Mouse (Mus musculus): Measurements from ENCODE around the gene Ndufa13. TPM values are rescaled to one million over a fixed set of nuclear protein-coding genes. Genes with fewer than 3 reads are reported as not detected.

The Ndufa13 gene
- polyA plus RNA-seq, 1 experiment from 2014 or later = 164 TPM

GRCm38 (mm10) chr8:69901484-69902162, 735 bp downstream of the Ndufa13 start:
- WGBS = 2% methylated on average over 41 of the region's 41 CpGs
- peaks cover 32% of the 10 kb centered on the region for H3K36me3 ChIP-seq (replicated peaks)

GRCm38 (mm10) chr8:69900895-69901451, 1.4 kb downstream of the Ndufa13 start:
- no peaks in the 10 kb centered on the region for H3K27me3 ChIP-seq (replicated peaks; ENCODE audit: low read depth, poor library complexity, severe bottlenecking)
- H3K4me3 ChIP-seq = peak overlapping the region; percentile 72
- 22% methylated on average over 12 of the region's 12 CpGs for WGBS
- peaks cover 48% of the 10 kb centered on the region for H3K4me1 ChIP-seq
- no peaks in the 10 kb centered on the region for H3K9me3 ChIP-seq
- peak; percentile 10 for DNase-seq (ENCODE audit: low spot score)
- peak overlapping the region; percentile 96 for H3K27ac ChIP-seq (replicated peaks)
- peaks cover 38% of the 10 kb centered on the region for H3K36me3 ChIP-seq (replicated peaks)

More at GRCm38 (mm10) chr8:69901484-69902162, 735 bp downstream of the Ndufa13 start:
- peak; percentile 98 for DNase-seq (ENCODE audit: low spot score)
- H3K27ac ChIP-seq (replicated peaks) = peak overlapping the region; percentile 96
- H3K9me3 ChIP-seq = no peaks in the 10 kb centered on the region
- H3K4me3 ChIP-seq = peak overlapping the region; percentile 72
- H3K4me1 ChIP-seq = peaks cover 48% of the 10 kb centered on the region
- no peaks in the 10 kb centered on the region for H3K27me3 ChIP-seq (replicated peaks; ENCODE audit: low read depth, poor library complexity, severe bottlenecking)

- Histone ChIP-seq H3K27ac (replicated peaks) (no peak overlapping the region), H3K9me3 (no peaks in the 10 kb centered on the region), H3K4me1 (peaks cover 56% of the 10 kb centered on the region), H3K4me3 (peak overlapping the region; percentile 72; the same call in 1 of the 2 replicates), H3K36me3 (replicated peaks) (peaks cover 49% of the 10 kb centered on the region), H3K27me3 (replicated peaks; ENCODE audit: low read depth, poor library complexity, severe bottlenecking) (no peaks in the 10 kb centered on the region)
- DNase-seq (ENCODE audit: low spot score) = no peak
- WGBS = 90% methylated on average over 2 of the region's 2 CpGs
These were observed 2.5 kb downstream of the Ndufa13 start for GRCm38 (mm10) chr8:69899876-69900275.

GRCm38 (mm10) chr8:69897857-69898256, 4.5 kb downstream of the Ndufa13 start:
- H3K27ac ChIP-seq (replicated peaks) = no peak overlapping the region
- no peak for DNase-seq (ENCODE audit: low spot score)
- 87% methylated on average over 6 of the region's 6 CpGs for WGBS
- peaks cover 57% of the 10 kb centered on the region for H3K4me1 ChIP-seq
- H3K4me3 ChIP-seq = no peak overlapping the region
- peaks cover 69% of the 10 kb centered on the region for H3K36me3 ChIP-seq (replicated peaks)
- H3K9me3 ChIP-seq = no peaks in the 10 kb centered on the region
- 0 out of 2 replicates have a peak, but pooled peaks cover under 1% of the 10 kb centered on the region for H3K27me3 ChIP-seq (replicated peaks; ENCODE audit: low read depth, poor library complexity, severe bottlenecking)

GRCm38 (mm10) chr8:69895772-69896451, 6.4 kb downstream of the Ndufa13 start:
- DNase-seq (ENCODE audit: low spot score) = no peak
- Histone ChIP-seq H3K4me1 (peaks cover 50% of the 10 kb centered on the region), H3K36me3 (replicated peaks) (peaks cover 80% of the 10 kb centered on the region)

GRCm38 (mm10) chr8:69894836-69895332, 7.5 kb downstream of the Ndufa13 start:
- Histone ChIP-seq H3K27ac (replicated peaks) (no peak overlapping the region), H3K4me1 (peaks cover 44% of the 10 kb centered on the region), H3K9me3 (no peaks in the 10 kb centered on the region), H3K36me3 (replicated peaks) (peaks cover 79% of the 10 kb centered on the region), H3K27me3 (replicated peaks; ENCODE audit: low read depth, poor library complexity, severe bottlenecking) (peaks cover 30% of the 10 kb centered on the region), H3K4me3 (no peak overlapping the region)
- DNase-seq (ENCODE audit: low spot score) = no peak
- 54% methylated on average over 6 of the region's 6 CpGs for WGBS

More at GRCm38 (mm10) chr8:69895772-69896451, 6.4 kb downstream of the Ndufa13 start:
- Histone ChIP-seq H3K4me3 (no peak overlapping the region), H3K27ac (replicated peaks) (no peak overlapping the region), H3K9me3 (no peaks in the 10 kb centered on the region), H3K27me3 (replicated peaks; ENCODE audit: low read depth, poor library complexity, severe bottlenecking) (peaks cover 20% of the 10 kb centered on the region)
- 72% methylated on average over 4 of the region's 4 CpGs for WGBS

GRCm38 (mm10) chr8:69893863-69894262, 8.5 kb downstream of the Ndufa13 start:
- no peak overlapping the region for H3K27ac ChIP-seq (replicated peaks)
- peak; percentile 72 for DNase-seq (ENCODE audit: low spot score)
- no peak overlapping the region for H3K4me3 ChIP-seq
- H3K27me3 ChIP-seq (replicated peaks; ENCODE audit: low read depth, poor library complexity, severe bottlenecking) = peaks cover 40% of the 10 kb centered on the region
- peaks cover 51% of the 10 kb centered on the region for H3K4me1 ChIP-seq
- H3K36me3 ChIP-seq (replicated peaks) = peaks cover 70% of the 10 kb centered on the region
- no peaks in the 10 kb centered on the region for H3K9me3 ChIP-seq
- WGBS = 33% methylated on average over 17 of the region's 17 CpGs

GRCm38 (mm10) chr8:69890813-69891241, 11.5 kb downstream of the Ndufa13 start:
- Histone ChIP-seq H3K9me3 (no peaks in the 10 kb centered on the region), H3K27ac (replicated peaks) (no peak overlapping the region), H3K27me3 (replicated peaks; ENCODE audit: low read depth, poor library complexity, severe bottlenecking) (peaks cover 70% of the 10 kb centered on the region), H3K36me3 (replicated peaks) (peaks cover 41% of the 10 kb centered on the region), H3K4me3 (no peak overlapping the region), H3K4me1 (peaks cover 73% of the 10 kb centered on the region)
- DNase-seq (ENCODE audit: low spot score) = peak; percentile 62
- 38% methylated on average over 19 of the region's 19 CpGs for WGBS

- Histone ChIP-seq H3K27me3 (replicated peaks; ENCODE audit: low read depth, poor library complexity, severe bottlenecking) (peaks cover 90% of the 10 kb centered on the region), H3K4me3 (peak overlapping the region; percentile 40), H3K36me3 (replicated peaks) (peaks cover 21% of the 10 kb centered on the region), H3K27ac (replicated peaks) (no peak overlapping the region), H3K9me3 (no peaks in the 10 kb centered on the region), H3K4me1 (peaks cover 64% of the 10 kb centered on the region)
- WGBS = 3% methylated on average over 32 of the region's 32 CpGs
- peak; percentile 57 for DNase-seq (ENCODE audit: low spot score)
These were observed 13.5 kb downstream of the Ndufa13 start for GRCm38 (mm10) chr8:69888902-69889301.

- WGBS = 8% methylated on average over 24 of the region's 24 CpGs
- Histone ChIP-seq H3K4me3 (peak overlapping the region; percentile 40), H3K27ac (replicated peaks) (no peak overlapping the region), H3K27me3 (replicated peaks; ENCODE audit: low read depth, poor library complexity, severe bottlenecking) (peaks cover 95% of the 10 kb centered on the region), H3K9me3 (no peaks in the 10 kb centered on the region), H3K36me3 (replicated peaks) (peaks cover 16% of the 10 kb centered on the region), H3K4me1 (peaks cover 58% of the 10 kb centered on the region)
- peak; percentile 40 for DNase-seq (ENCODE audit: low spot score)
These were observed 14.0 kb downstream of the Ndufa13 start for GRCm38 (mm10) chr8:69888244-69888866.

- 1% methylated on average over 60 of the region's 60 CpGs for WGBS
- peaks cover 100% of the 10 kb centered on the region for H3K27me3 ChIP-seq (replicated peaks; ENCODE audit: low read depth, poor library complexity, severe bottlenecking)
- H3K4me1 ChIP-seq = peaks cover 54% of the 10 kb centered on the region
- DNase-seq (ENCODE audit: low spot score) = peak; percentile 56
- H3K4me3 ChIP-seq = peak within 1 kb of the TSS; percentile 40
- H3K9me3 ChIP-seq = no peaks in the 10 kb centered on the region
- peaks cover 8% of the 10 kb centered on the region for H3K36me3 ChIP-seq (replicated peaks)
- no peak within 1 kb of the TSS for H3K27ac ChIP-seq (replicated peaks)
These were observed 14.8 kb downstream of the Ndufa13 start, which contains the start of gene Cilp2 for GRCm38 (mm10) chr8:69887289-69888243. Gene Cilp2 (minus strand): TSS chr8:69887687.
